Mouse (Mus musculus): ENCODE data around the gene Olfr1303. TPM values are rescaled to one million over a fixed set of nuclear protein-coding genes. Genes with fewer than 3 reads are reported as not detected.

The Olfr1303 gene
- not detected for total RNA-seq (2021)
- long read RNA-seq, experiment 1, result 0 reads
- long read RNA-seq, experiment 2, result 0 reads

DNA sequence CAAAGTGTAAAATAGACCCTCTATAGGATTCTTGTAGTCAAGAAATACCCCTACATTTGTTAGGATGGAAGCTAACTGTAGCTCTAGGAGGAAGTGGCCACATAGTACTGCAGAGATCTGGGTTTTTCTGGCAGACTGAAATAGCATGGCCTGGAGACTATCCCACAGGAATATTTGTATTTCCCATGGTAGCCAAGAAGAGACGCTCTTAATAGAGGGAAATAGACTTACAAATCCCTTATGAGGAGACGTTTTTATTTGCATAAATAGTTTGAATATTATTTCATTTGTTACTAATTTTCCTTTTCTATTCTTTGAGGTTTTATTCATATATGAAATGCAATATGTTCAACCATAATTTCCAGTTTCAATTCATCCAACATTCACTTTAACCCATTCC is at the start of gene Olfr1303:
Gene Olfr1303, minus strand, starts transcription at position 101 of the 400 bp plus-strand sequence.
- DNase-seq, result no peak

DNA sequence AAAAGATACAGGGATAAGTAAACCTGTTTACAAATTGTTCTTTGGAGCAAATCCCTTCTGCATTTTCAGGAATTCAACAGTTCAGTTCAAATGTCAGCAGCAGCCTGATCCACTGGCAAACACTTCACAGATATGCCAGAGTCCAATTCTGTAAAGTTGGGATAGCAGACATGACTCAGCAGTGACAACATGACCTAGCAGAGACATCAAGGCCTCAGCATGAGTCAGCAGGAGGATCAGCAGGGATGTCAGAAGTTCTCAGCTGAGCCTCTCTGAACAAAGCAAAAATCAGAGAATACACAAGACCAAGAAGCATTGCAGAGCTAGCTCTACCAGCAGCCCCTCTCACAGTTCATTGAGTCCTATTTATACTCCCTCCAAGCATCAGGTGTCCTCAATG is 7.2 kb downstream of the Olfr1303 start:
- peak; percentile 44 to 50 for DNase-seq

DNA sequence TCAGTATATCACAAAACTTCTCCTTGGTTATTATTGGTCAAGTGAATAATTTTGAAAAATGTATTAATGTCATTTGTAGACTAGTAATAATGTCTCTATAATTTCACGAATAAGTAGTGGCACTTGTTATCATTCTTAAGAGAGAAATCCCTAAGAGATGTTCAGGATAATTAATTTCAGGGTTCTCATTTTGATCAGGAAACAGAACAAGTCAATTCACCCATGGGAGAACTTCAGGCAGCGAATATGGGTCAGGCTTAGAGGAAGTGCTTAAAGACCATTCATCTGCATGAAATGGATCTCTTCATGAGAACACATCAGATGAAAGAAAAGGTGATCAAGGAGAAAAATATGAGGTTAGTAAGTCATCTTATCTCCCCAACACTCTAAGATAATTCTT is 43.0 kb downstream of the Olfr1303 start, which contains the start of gene Olfr1302:
Gene Olfr1302, plus strand, starts transcription at position 301 of the 400 bp plus-strand sequence.
- no peak for DNase-seq

Other genes starting within 250 kb of the Olfr1303 start
- not detected for gene Olfr1297, start 193.8 kb downstream of the Olfr1303 start, total RNA-seq (2021)
- not detected for gene Olfr1298, start 171.1 kb downstream of the Olfr1303 start, total RNA-seq (2021)
- gene Olfr1299, start 158.9 kb downstream of the Olfr1303 start, total RNA-seq (2021), result not detected
- gene Olfr1301, start 69.3 kb downstream of the Olfr1303 start, total RNA-seq (2021), result not detected
- gene Olfr1302, start 42.9 kb downstream of the Olfr1303 start, total RNA-seq (2021), result not detected
- gene Olfr1305, start 56.8 kb upstream of the Olfr1303 start, total RNA-seq (2021), result not detected
- not detected for gene Olfr1306, start 95.9 kb upstream of the Olfr1303 start, total RNA-seq (2021)
- under 1 TPM in 1 of 2 experiments, not detected in 1; 0.03 TPM for gene Olfr1307, start 129.1 kb upstream of the Olfr1303 start, total RNA-seq (2021)
- not detected for gene Olfr1308, start 144.6 kb upstream of the Olfr1303 start, total RNA-seq (2021)
- not detected for gene Olfr1309, start 169.9 kb upstream of the Olfr1303 start, total RNA-seq (2021)
- not detected for gene Olfr1310, start 192.4 kb upstream of the Olfr1303 start, total RNA-seq (2021)
- not detected for gene Olfr1311, start 204.1 kb upstream of the Olfr1303 start, total RNA-seq (2021)
- gene Olfr1312, start 229.9 kb upstream of the Olfr1303 start, total RNA-seq (2021), result not detected

Measured in adrenal gland, postnatal 36 days (tissue).